Mouse (Mus musculus) E14TG2a.4 (cell line): ENCODE results near the gene Gm10487.
"Not testable (repeated sequence)": the region's sequence is repeated elsewhere in the genome, so short reads cannot be mapped to it uniquely, and the experiment has no call there.

Experiments used
- CTCF ChIP-seq: conservative IDR thresholded peaks from 2 replicates; pipeline ENCODE4 v1.5.1; 2014; ENCODE audit warnings: low read length
- NANOG ChIP-seq: IDR thresholded peaks from 2 replicates; pipeline ENCODE4 v1.6.1; 2014; ENCODE audit warnings: borderline replicate concordance, low read length, mixed read lengths
- POU5F1 ChIP-seq: IDR thresholded peaks from 2 replicates; pipeline ENCODE4 v1.6.1; 2014; ENCODE audit warnings: low read length, borderline replicate concordance

GRCm38 (mm10) chrX:30843369-30843768 lies at the start of gene Gm10487:
- not testable (repeated sequence) for TF ChIP-seq CTCF, POU5F1, NANOG
